Mouse (Mus musculus) midbrain, embryonic 11.5 days (tissue): ENCODE data around the gene Rbfox1. TPM values are rescaled to one million over a fixed set of nuclear protein-coding genes. Genes with fewer than 3 reads are reported as not detected.
A peak's percentile ranks its signal among the peaks of the same experiment; 100 is the strongest.

Experiments used
- ATAC-seq: fragments of 200-750 bp; cut with Nextera tagmentation; 2 replicates; pipeline ENCODE4 v1.8.0; 2017; ENCODE audit warnings: moderate TSS enrichment, moderate library complexity; ENCODE audit not compliant: low FRiP score
- DNase-seq: peaks from one replicate; pipeline ENCODE4 v3.0.0; 2015; ENCODE audit warnings: low spot score; ENCODE audit errors: missing footprints
- H3K27ac ChIP-seq: fragments of 300-500 bp; sonication (generic); 2 replicates; pipeline ENCODE4 v1.5.1; 2014; ENCODE audit warnings: low read depth, low read length
- H3K27me3 ChIP-seq: fragments of 300-500 bp; sonication (generic); 2 replicates; pipeline ENCODE4 v1.6.1; 2014; ENCODE audit warnings: mild to moderate bottlenecking, low read length, moderate library complexity, mixed read lengths; ENCODE audit not compliant: control insufficient read depth, insufficient read depth
- H3K36me3 ChIP-seq: fragments of 300-500 bp; sonication (generic); 2 replicates; pipeline ENCODE4 v1.6.1; 2014; ENCODE audit warnings: mild to moderate bottlenecking, low read length, moderate library complexity, mixed read lengths; ENCODE audit not compliant: control insufficient read depth, insufficient read depth
- H3K4me1 ChIP-seq: fragments of 300-500 bp; sonication (generic); 2 replicates; pipeline ENCODE4 v1.6.1; 2014; ENCODE audit warnings: low read length; ENCODE audit not compliant: control insufficient read depth, insufficient read depth
- H3K4me2 ChIP-seq: fragments of 300-500 bp; sonication (generic); 2 replicates; pipeline ENCODE4 v1.6.1; 2014; ENCODE audit warnings: mild to moderate bottlenecking, moderate library complexity
- H3K4me3 ChIP-seq: fragments of 300-500 bp; sonication (generic); 2 replicates; pipeline ENCODE4 v1.5.1; 2014; ENCODE audit warnings: low read depth, low read length
- H3K9ac ChIP-seq: fragments of 300-500 bp; sonication (generic); 2 replicates; pipeline ENCODE4 v1.6.1; 2014; ENCODE audit warnings: low read length
- H3K9me3 ChIP-seq: fragments of 300-500 bp; sonication (generic); 2 replicates; pipeline ENCODE4 v1.6.1; 2016; ENCODE audit warnings: low read length; ENCODE audit not compliant: control insufficient read depth
- WGBS: fragments of 180-500 bp; shearing (Covaris S2); extraction: QIAGEN DNeasy Blood & Tissue Kit; methylation state at CpG from one replicate; pipeline ENCODE4 v1.1.7; 2014; 5-methylcytosine and 5-hydroxymethylcytosine counted together
- polyA plus RNA-seq: library from polyadenylated mRNA; unstranded; fragments of >200 nt; fragmentation: Nextera tagmentation; extraction: Ambion mirVana; gene quantifications from 2 replicates; pipeline ENCODE4 v1.2.1, GENCODE M21; 2014

Gene Rbfox1
- polyA plus RNA-seq, 1 experiment from 2014 or later = 6.1 TPM

DNA sequence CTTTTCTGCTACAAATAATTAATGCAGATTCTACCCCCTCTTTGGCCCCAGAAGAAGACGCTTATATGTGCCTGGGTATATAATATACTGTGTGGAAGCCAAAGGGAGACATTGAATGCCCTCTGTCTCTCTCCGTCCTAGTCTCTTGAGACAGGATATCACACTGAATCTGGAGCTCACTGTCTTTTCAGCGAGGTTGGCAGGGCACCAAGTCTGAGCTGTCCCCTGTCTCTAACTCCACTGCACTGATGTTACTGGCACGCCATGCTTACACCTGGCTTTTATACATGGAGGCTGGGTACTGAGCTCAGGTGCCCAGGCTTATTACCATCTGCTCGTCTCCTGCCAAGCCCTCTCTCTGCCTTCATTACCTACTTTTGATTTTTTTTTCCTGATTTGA is 1343.1 kb downstream of the Rbfox1 start:
- WGBS = 89% methylated on average over 5 of the region's 5 CpGs
- no peak overlapping the region for H3K4me2 ChIP-seq

DNA sequence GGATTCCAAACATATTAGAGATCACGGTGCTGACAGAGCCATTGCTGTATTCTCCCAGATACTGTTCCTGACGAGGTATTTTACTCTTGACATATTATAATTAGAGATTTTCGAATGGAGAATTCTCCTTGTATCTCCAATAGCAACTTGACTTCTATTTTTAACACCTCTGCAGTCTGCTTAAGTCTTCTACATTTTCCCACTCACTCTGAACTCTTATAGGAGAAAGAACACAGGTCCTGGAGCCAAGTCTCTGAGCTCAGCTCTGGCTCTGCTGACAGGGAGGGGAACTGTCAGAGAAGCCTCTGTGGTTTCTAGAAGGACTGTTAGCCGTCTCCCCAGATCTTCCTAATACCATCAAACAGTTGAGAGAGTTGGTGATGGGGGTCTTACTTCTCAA is 1344.1 kb downstream of the Rbfox1 start:
- no peak for DNase-seq
- ATAC-seq = no peak
- no peak overlapping the region for H3K4me2 ChIP-seq

More for the DNA sequence above, 1343.1 kb downstream of the Rbfox1 start:
- DNase-seq (no peak), ATAC-seq (no peak)
- Histone ChIP-seq H3K9me3 (no peaks in the 10 kb centered on the region), H3K4me3 (no peak overlapping the region), H3K36me3 (no peaks in the 10 kb centered on the region), H3K9ac (no peak overlapping the region), H3K27me3 (no peaks in the 10 kb centered on the region), H3K4me1 (no peaks in the 10 kb centered on the region), H3K27ac (no peak overlapping the region)

DNA sequence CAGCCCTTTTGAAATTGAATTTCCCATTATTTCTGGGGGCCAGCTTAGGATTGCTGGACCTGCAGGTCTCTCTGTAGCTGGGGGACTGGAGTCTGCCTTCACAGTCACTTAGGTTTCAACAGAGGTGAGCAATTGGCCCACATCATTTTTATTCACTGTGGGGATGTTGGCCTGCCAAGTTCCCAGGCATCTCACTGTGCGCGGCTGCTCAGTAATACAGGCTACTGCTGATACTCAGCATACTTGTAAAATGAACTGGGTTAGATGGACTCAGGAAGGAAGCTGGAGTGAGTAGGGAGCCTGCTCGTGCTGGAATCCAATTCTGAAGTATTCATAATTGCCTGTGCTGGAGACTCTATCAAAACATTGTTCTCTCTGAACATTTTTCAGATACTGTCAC is 1356.5 kb downstream of the Rbfox1 start:
- Histone ChIP-seq H3K9me3 (no peaks in the 10 kb centered on the region), H3K36me3 (no peaks in the 10 kb centered on the region), H3K4me2 (no peak overlapping the region), H3K4me3 (no peak overlapping the region), H3K9ac (no peak overlapping the region), H3K27ac (no peak overlapping the region), H3K4me1 (no peaks in the 10 kb centered on the region), H3K27me3 (no peaks in the 10 kb centered on the region)
- DNase-seq = no peak
- ATAC-seq = no peak
- 87% methylated on average over 3 of the region's 3 CpGs for WGBS

More for the DNA sequence above, 1344.1 kb downstream of the Rbfox1 start:
- 77% methylated on average over 4 of the region's 4 CpGs for WGBS
- H3K9ac ChIP-seq = no peak overlapping the region
- H3K36me3 ChIP-seq = no peaks in the 10 kb centered on the region
- H3K27ac ChIP-seq = no peak overlapping the region
- H3K9me3 ChIP-seq = no peaks in the 10 kb centered on the region
- no peaks in the 10 kb centered on the region for H3K4me1 ChIP-seq
- H3K4me3 ChIP-seq = no peak overlapping the region
- H3K27me3 ChIP-seq = no peaks in the 10 kb centered on the region

DNA sequence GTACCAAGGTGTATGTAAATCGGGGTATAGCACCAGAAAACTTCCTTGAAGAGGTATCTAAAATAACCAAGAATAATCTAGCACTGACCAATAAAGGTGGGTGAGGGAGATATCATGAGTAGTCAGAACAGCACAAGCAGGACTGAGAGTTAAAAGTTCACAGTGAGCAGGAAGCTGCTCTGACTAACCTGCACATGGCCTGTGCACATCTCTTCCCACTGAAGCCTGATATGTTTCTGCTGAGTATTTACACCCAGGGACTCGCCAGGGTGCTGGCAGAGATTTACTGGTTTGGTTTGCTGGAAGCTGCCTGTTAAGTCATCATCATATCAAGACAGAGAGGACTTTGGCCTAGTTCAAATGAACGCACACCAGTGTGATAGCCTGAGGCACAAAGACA is 1357.3 kb downstream of the Rbfox1 start:
- Histone ChIP-seq H3K4me2 (no peak overlapping the region), H3K36me3 (no peaks in the 10 kb centered on the region), H3K27me3 (no peaks in the 10 kb centered on the region), H3K9ac (no peak overlapping the region), H3K27ac (no peak overlapping the region), H3K4me1 (no peaks in the 10 kb centered on the region), H3K4me3 (no peak overlapping the region), H3K9me3 (no peaks in the 10 kb centered on the region)
- ATAC-seq (no peak), DNase-seq (no peak)
- 84% methylated on average over 3 of the region's 3 CpGs for WGBS

DNA sequence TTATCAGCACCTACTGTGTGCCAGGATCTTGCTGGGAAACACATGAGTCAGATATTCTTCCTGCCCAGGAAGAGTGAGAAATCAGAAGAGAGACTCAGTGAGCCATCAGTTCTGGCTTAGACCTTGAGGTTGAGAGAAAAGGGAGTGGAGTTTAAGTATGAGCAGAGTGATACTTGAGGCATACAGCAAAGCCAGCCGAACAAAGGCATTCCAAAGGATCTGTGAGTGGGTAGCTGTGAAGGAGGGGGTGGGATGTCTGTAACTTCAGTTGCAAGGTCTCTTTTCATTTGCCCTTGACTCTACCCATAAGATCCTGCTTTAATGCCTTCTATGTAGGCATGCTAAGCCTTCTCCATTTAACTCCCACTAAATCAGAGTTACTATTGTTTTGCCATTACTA is 1359.2 kb downstream of the Rbfox1 start:
- no peak overlapping the region for H3K27ac ChIP-seq
- no peaks in the 10 kb centered on the region for H3K36me3 ChIP-seq
- no peak for ATAC-seq
- no peaks in the 10 kb centered on the region for H3K9me3 ChIP-seq
- WGBS = 75% methylated on average over 1 of the region's 1 CpGs
- H3K27me3 ChIP-seq = no peaks in the 10 kb centered on the region
- no peak overlapping the region for H3K4me2 ChIP-seq
- no peak overlapping the region for H3K4me3 ChIP-seq
- H3K9ac ChIP-seq = no peak overlapping the region
- no peak for DNase-seq
- no peaks in the 10 kb centered on the region for H3K4me1 ChIP-seq

DNA sequence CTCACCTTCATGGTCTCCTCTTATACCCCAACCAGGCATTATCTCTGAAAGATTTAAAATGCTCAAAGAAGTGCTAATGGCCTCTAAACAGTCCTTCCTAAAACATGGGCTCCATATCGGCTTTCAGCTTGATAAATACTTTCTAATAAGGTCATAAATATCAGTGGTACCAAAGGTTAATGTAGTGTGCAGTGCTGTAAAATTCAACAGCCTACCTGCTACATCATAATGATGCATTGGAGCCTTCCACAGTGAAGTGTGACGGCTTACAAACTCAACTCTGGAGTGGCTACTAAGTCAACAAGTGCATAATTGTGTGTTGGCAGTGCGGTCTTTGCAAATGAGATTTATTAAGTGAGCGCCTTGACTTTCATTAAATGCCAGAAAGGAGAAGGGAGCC is 1366.5 kb downstream of the Rbfox1 start:
- Histone ChIP-seq H3K27ac (no peak overlapping the region), H3K4me1 (no peaks in the 10 kb centered on the region), H3K9ac (no peak overlapping the region), H3K4me3 (no peak overlapping the region), H3K36me3 (no peaks in the 10 kb centered on the region), H3K27me3 (no peaks in the 10 kb centered on the region), H3K4me2 (no peak overlapping the region), H3K9me3 (no peaks in the 10 kb centered on the region)
- DNase-seq (no peak), ATAC-seq (no peak)
- 81% methylated on average over 4 of the region's 4 CpGs for WGBS

DNA sequence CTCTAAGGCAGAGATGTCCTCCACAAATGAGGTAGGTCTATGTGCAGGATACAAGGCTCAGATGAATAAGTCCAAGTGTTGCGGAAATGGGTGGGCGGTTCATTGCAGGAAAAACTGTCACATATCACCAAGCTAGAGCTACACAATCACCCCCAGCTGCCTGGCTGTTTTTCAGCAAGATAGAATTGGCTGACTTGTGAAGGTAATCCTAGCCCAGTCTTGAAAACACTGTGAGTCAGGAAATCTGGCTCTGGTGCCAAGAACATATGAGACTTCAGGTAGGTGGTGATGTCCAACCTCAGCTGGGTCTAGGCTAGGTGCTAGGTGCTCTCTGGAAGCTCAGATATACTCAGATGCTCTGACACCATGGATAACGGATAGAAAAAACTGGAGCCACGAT is 1372.2 kb downstream of the Rbfox1 start:
- Histone ChIP-seq H3K9ac (no peak overlapping the region), H3K4me2 (no peak overlapping the region), H3K9me3 (no peaks in the 10 kb centered on the region), H3K4me1 (no peaks in the 10 kb centered on the region), H3K36me3 (no peaks in the 10 kb centered on the region), H3K27me3 (no peaks in the 10 kb centered on the region), H3K27ac (no peak overlapping the region), H3K4me3 (no peak overlapping the region)
- DNase-seq = peak; percentile 12
- 92% methylated on average over 4 of the region's 4 CpGs for WGBS
- no peak for ATAC-seq

DNA sequence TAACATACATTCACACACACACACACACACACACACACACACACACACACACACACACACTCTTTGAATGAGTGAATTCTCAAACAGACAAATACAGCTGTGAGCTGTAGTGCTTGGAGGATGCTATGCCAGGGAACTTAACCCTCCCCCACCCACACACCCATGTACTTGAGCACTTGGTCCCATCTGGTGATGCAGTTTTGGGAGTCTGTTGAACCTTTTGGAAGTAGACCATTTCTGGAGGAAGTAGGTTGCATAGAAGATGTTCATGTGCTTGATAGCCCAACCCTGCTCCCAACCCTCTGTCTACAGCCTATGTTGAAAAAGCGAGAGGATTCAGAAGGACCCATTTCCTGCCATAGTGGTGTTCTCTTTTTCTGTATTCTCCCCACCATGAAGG is 1378.1 kb downstream of the Rbfox1 start:
- H3K36me3 ChIP-seq = no peaks in the 10 kb centered on the region
- no peaks in the 10 kb centered on the region for H3K9me3 ChIP-seq
- no peak overlapping the region for H3K9ac ChIP-seq
- 76% methylated on average over 1 of the region's 1 CpGs for WGBS
- H3K4me2 ChIP-seq = no peak overlapping the region
- H3K27me3 ChIP-seq = no peaks in the 10 kb centered on the region
- no peak overlapping the region for H3K4me3 ChIP-seq
- no peak for DNase-seq
- ATAC-seq = no peak
- H3K27ac ChIP-seq = no peak overlapping the region
- H3K4me1 ChIP-seq = no peaks in the 10 kb centered on the region

DNA sequence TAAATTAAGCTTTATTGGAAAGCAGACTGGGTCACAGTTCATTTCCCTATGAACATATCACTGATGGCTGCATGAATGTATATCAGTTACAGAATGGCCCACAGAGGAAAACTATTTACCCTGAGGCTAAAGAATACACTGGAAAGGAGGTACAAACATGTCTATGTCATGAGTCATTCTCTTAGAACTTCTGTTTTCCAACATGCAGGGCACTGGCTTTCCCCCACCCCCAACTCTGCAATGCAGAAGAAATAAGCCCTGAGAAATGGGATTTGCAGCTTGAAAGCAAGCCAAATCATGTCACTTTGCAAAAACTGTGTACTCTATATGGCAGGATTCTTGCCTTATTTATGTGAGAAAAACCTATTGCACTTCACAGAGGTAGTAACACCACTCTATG is 1380.6 kb downstream of the Rbfox1 start:
- no peaks in the 10 kb centered on the region for H3K27me3 ChIP-seq
- DNase-seq (no peak), ATAC-seq (no peak)
- H3K9me3 ChIP-seq = no peaks in the 10 kb centered on the region
- H3K4me2 ChIP-seq = no peak overlapping the region
- H3K9ac ChIP-seq = no peak overlapping the region
- H3K27ac ChIP-seq = no peak overlapping the region
- H3K4me1 ChIP-seq = no peaks in the 10 kb centered on the region
- H3K4me3 ChIP-seq = no peak overlapping the region
- H3K36me3 ChIP-seq = no peaks in the 10 kb centered on the region

DNA sequence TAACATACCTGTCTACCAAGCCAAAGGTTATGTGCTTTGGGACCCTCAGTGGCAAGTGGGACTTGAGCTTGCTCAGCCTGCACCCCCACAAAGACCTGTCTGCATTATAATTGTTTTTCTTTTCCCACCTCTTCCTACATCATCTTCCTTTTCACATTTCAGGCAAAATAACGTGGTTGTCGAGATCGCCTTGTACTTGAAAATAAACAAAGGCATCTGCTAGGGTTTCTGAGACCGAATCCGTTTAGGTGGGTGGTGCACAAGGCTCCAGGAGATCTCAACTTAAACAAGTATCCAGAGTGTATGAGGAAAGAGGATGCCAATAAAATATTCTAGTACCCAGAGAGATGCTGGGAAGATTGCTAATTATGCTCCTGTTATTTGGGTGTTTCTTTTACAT is 1390.3 kb downstream of the Rbfox1 start:
- Histone ChIP-seq H3K27me3 (no peaks in the 10 kb centered on the region), H3K4me1 (no peaks in the 10 kb centered on the region), H3K9ac (no peak overlapping the region), H3K4me2 (no peak overlapping the region), H3K27ac (no peak overlapping the region), H3K9me3 (no peaks in the 10 kb centered on the region), H3K4me3 (no peak overlapping the region), H3K36me3 (no peaks in the 10 kb centered on the region)
- peak; percentile 39 for DNase-seq
- 84% methylated on average over 5 of the region's 5 CpGs for WGBS
- no peak for ATAC-seq
